Mouse (Mus musculus) brown adipose tissue, adult 24 weeks (tissue): Measurements from ENCODE around the gene Cdc42. TPM values are rescaled to one million over a fixed set of nuclear protein-coding genes. Genes with fewer than 3 reads are reported as not detected.

Experiments
- H3K27ac ChIP-seq: fragments of 200-500 bp; replicated peaks from 2 replicates; pipeline ENCODE4 v1.5.1; 2012; ENCODE audit warnings: low read depth, mild to moderate bottlenecking, low read length
- H3K4me1 ChIP-seq: fragments of 200-500 bp; 2 replicates; pipeline ENCODE4 v1.6.1; 2012; ENCODE audit warnings: low read length, mixed read lengths; ENCODE audit not compliant: control insufficient read depth, insufficient read depth, insufficient read length
- H3K4me3 ChIP-seq: fragments of 200-500 bp; 2 replicates; pipeline ENCODE4 v1.5.1; 2012; ENCODE audit warnings: low read depth, mild to moderate bottlenecking, low read length, moderate library complexity; ENCODE audit not compliant: insufficient read depth
- polyA plus RNA-seq: library from polyadenylated mRNA; stranded (reverse); fragments of >200 nt; gene quantifications from 2 replicates; pipeline ENCODE4 v1.2.4, GENCODE M21; 2012; ENCODE audit not compliant: missing spikeins, insufficient read depth, insufficient read length

The Cdc42 gene
- polyA plus RNA-seq, 1 experiment = 400 TPM

- H3K4me3 ChIP-seq = no peak overlapping the region
- no peak overlapping the region for H3K27ac ChIP-seq
- H3K4me1 ChIP-seq = no peaks in the 10 kb centered on the region
Measured at GRCm38 (mm10) chr4:137308377-137308776, 49.1 kb downstream of the Cdc42 start.

DNA sequence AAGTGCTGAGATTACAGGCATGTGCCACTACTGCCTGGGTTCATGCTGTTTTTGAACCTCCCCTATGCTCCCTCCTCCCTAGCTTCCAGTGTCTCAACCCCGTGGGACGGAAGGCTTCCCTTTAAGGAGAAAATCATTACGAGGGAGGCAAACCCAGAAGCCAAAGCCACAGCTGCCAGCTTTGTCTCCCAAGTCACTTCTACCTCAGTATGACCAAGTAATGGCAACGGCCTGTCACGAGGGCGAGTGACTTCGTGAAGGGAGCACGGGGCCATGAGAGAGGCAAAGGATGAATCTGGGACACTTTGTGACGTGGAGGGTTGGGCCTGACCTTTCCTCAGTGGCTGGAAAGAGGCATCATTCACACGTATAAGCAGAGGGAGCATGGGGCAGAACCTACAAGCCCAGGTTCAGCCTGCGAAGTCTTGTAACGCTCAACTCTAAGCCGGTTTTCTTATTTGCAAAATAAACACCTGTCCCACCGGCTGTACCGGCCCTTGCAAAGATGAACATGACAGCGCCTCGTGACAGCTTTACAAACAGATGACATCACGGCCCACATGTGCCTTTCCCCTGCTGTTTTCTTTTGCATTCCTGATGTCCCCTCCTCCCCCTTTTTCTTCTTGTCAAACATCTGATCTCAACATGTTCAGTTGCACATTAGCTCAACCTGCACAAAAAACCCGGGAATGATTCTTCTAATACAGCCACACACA, 50.4 kb downstream of the Cdc42 start:
- H3K4me1 ChIP-seq = no peaks in the 10 kb centered on the region
- H3K4me3 ChIP-seq = no peak overlapping the region
- no peak overlapping the region for H3K27ac ChIP-seq

DNA sequence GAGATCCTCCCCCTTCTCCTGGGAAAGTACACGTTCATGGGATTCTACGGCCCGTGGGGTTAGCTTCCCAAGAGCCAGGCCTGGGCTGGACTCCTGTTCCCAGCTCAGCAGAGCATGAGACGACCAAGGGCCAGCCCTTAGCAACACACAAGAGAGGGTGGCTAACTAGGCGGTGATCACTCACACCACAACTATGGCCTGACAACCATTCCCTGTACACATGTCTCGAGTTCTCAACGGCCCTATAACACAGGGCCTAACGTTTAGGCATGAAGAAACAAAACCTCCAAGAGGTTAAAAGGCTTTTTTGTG, 51.0 kb downstream of the Cdc42 start:
- Histone ChIP-seq H3K4me3 (no peak overlapping the region), H3K4me1 (no peaks in the 10 kb centered on the region), H3K27ac (no peak overlapping the region)

DNA sequence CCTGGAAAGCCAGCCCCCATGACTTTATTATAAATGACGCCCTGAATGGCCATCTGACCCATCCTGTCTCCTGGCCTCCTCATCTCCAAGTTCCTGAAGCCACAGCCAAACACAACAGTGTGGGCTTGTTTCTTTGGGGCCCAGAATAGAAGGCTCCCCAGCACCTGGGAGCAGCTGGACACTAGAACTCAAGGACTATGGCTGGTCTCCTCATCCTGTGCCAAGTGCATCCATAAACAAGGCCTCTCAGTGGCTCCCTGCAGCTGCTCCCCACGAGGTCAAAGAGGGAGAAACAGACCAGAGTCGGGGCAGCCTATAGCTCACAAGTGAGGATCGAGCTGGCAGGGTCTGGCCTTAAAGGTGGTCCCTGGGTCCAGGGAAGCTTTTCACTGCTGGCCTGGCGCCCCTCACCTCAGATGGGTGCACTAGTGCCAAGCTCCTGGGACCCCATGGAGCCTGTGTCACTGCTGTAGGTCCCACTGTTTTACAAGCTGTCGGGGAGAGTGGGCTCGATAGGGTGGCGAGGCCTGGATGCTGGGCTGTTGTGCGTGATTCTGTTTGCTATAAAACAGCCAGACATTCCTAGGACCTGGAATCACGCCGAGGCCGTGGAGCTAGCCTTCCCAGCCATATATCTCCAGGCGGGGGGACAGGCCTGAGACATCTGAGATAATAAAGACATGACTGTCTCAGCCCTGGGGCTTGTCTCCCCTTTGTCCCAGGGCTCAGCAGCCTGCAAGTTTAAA, 51.5 kb downstream of the Cdc42 start:
- no peaks in the 10 kb centered on the region for H3K4me1 ChIP-seq
- H3K4me3 ChIP-seq = no peak overlapping the region
- H3K27ac ChIP-seq = no peak overlapping the region

DNA sequence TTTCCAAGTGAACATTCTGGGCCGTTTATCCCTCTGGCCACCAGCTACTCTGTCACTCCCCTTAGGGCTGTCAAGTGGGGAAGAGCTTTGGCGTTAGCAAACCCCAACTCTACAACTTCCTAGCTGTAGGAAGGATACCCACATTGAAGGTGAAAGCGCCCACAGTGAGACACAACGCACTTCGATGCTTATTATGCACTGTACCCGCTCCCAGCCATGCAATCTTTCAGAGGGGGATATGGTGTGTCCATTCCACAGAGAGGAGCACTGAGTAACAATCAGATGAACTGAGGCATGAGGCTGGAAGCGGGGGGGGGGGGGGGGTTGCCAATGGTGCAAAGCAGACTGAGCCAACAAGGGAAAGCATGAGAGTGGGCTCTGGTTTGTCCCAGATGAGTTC, 52.5 kb downstream of the Cdc42 start:
- Histone ChIP-seq H3K4me1 (no peaks in the 10 kb centered on the region), H3K4me3 (no peak overlapping the region), H3K27ac (no peak overlapping the region)

DNA sequence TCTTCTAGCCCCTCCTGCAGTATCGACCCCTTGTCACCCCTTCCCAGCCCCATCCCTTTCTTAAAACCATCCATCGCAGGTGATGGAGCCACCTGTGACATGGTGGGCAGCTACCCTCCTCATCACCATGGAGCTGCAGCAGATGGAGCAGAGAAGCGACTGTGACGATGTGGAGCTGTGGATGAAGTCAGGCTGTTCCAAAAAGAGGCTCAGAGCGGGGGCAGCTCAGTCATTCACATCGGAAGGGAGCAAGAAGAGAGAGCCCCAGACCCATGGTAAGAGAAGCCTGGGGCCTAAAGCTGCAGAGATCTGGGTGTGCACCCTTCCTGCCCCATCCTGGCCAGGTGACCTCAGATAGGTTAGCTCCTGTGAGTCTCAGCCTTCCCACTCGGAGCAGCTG, 53.4 kb downstream of the Cdc42 start:
- Histone ChIP-seq H3K4me1 (no peaks in the 10 kb centered on the region), H3K4me3 (no peak overlapping the region), H3K27ac (no peak overlapping the region)

DNA sequence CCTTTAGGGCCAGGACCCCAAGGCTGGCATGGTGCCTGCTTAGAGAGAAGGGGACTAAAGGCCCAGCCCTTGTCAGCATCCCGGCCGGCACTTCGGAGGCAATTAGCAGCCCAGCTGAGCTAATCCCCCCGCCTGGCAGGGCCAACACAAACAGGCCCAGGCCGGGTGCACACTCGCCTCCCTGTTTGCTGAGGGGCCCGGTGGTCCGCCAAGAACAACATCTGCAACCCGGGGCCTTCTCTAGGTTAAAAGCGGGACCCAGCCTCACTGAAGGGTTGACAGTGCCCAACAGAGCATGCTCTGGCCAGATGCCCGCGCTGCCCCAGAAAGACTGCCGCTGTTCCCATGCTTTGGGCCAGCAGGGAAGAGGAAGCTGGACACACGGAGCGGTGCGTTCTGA, 55.9 kb downstream of the Cdc42 start:
- Histone ChIP-seq H3K4me1 (no peaks in the 10 kb centered on the region), H3K27ac (no peak overlapping the region), H3K4me3 (no peak overlapping the region)

DNA sequence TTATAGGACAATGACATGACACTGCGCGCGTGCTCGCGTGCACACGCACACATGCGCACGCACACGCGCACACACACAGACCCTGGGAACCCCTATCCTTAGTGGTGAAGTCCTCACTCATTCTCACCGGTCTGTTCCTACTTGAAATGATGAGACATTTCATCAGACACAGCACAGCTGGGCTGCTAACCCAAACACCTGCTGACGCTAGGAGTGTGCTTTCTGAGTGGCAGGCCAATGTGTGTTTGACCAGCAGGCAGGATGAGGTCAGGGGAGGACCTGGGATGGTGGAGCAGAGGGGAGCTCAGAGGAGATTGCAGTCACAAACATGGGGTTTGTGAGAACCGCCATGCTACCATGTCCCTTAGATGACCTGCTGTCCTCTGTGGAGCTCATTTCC, 57.3 kb downstream of the Cdc42 start:
- Histone ChIP-seq H3K4me3 (no peak overlapping the region), H3K4me1 (no peaks in the 10 kb centered on the region), H3K27ac (no peak overlapping the region)

GRCm38 (mm10) chr4:137298406-137298805, 59.1 kb downstream of the Cdc42 start:
- Histone ChIP-seq H3K4me1 (no peaks in the 10 kb centered on the region), H3K4me3 (no peak overlapping the region), H3K27ac (no peak overlapping the region)

DNA sequence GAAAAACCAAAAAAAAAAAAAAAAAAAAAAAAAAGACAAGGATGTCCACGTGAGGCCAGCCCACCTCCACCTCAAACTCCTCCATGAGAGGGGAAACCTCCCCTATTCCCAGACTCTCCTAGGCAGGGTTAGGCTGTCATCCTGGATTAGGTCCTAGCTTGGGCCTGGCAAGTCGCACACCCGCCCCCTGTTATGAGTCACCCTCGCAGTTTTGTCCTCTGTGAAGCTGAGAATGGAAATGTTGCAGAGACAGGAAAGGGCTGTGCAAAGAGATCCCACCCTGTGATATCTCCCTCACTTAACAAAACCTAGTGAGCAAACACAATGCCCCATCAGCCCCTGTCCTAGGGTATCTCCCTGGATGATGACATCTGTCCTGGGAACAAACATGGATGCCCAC, 59.9 kb downstream of the Cdc42 start:
- H3K4me3 ChIP-seq = no peak overlapping the region
- no peak overlapping the region for H3K27ac ChIP-seq
- H3K4me1 ChIP-seq = no peaks in the 10 kb centered on the region

- H3K27ac ChIP-seq = no peak overlapping the region
Measured at GRCm38 (mm10) chr4:137294951-137295350, 62.6 kb downstream of the Cdc42 start.

GRCm38 (mm10) chr4:137294474-137294873, 63.0 kb downstream of the Cdc42 start:
- Histone ChIP-seq H3K4me3 (no peak overlapping the region), H3K27ac (no peak overlapping the region), H3K4me1 (no peaks in the 10 kb centered on the region)

More at GRCm38 (mm10) chr4:137294951-137295350, 62.6 kb downstream of the Cdc42 start:
- no peaks in the 10 kb centered on the region for H3K4me1 ChIP-seq
- H3K4me3 ChIP-seq = no peak overlapping the region

DNA sequence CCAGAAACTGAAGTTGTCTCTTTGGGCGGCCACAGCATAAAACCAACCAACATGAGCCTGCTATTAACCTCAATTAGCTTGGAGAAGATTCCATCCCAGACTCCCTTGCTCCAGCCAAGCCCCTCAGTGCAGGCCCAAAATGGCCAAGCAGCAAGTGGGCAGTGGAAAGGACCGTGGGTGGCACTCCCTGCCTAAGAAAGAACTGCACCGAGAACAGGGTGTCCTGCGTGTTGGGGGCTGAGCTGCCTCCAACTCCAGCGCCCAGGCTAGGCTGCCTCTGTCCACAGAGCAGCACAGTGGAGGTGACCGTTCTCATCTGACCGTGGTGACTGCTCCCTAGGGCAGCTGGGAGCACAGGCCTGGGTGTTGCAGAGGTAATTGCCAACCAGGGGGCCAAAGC, 63.5 kb downstream of the Cdc42 start:
- Histone ChIP-seq H3K4me3 (no peak overlapping the region), H3K4me1 (no peaks in the 10 kb centered on the region), H3K27ac (no peak overlapping the region)

- Histone ChIP-seq H3K4me3 (no peak overlapping the region), H3K27ac (no peak overlapping the region), H3K4me1 (no peaks in the 10 kb centered on the region)
Measured at GRCm38 (mm10) chr4:137292625-137293024, 64.9 kb downstream of the Cdc42 start.

- H3K27ac ChIP-seq = no peak overlapping the region
- no peaks in the 10 kb centered on the region; the same call in 1 of the 2 replicates for H3K4me1 ChIP-seq
- no peak overlapping the region for H3K4me3 ChIP-seq
Measured at GRCm38 (mm10) chr4:137290250-137290649, 67.3 kb downstream of the Cdc42 start.

DNA sequence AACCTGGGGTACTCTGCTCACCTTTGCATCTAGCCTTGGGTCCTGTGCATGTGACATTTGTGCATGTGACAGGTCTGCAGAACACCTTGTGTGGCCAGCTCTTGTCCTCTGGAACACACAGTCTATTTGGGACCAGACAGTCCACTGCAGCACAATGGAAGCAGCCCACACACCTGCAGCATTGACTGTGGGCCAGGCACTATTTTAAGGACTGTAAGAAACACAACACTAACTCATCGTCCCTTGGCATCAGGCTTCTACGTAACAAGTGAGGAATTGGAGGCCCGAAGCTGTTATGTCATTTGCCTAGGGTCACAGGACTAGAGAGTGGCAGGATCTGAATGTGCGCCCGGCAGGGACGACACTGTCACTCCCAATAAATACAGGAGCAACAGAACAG, 67.8 kb downstream of the Cdc42 start:
- Histone ChIP-seq H3K4me1 (no peaks in the 10 kb centered on the region; the same call in 1 of the 2 replicates), H3K4me3 (no peak overlapping the region)

More for the DNA sequence above, 67.8 kb downstream of the Cdc42 start:
- H3K27ac ChIP-seq = no peak overlapping the region
